Mouse (Mus musculus): Measurements from ENCODE around the gene Hnrnpc. TPM values are rescaled to one million over a fixed set of nuclear protein-coding genes. Genes with fewer than 3 reads are reported as not detected.
"Not testable (repeated sequence)": the region's sequence is repeated elsewhere in the genome, so short reads cannot be mapped to it uniquely, and the experiment has no call there.

Gene Hnrnpc
- polyA plus RNA-seq, 1 experiment: 22.4 TPM

DNA sequence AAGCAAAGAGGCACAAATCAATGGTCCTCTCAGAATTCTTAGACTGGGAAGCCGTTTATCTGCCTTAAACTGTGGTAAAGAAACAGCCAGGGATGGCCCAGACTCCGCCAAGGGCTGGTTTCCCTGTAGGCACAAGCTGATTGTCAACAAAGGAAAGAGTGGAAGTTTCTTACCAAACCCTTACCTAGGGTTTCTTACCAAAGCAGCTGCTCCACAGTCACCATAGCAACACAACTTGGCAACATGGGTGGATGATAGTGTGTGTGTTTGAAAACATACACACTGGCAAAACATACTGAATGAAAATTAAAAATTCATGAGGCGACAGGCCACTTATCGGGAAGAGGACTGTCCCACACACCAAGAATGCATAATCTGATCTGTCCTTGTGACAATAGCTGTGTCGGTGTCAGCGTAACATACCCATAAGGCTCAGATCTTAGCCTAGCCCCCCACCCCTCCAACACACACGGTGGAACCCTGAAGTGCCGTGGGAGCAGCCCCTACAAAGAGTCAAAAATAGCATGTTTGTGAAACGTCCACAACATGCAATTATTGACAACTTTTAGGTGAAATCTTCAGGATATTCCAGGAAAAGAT is 57.8 kb downstream of the Hnrnpc start:
- Histone ChIP-seq H3K4me3 (ENCODE audit: low read depth, low read length) (no peak overlapping the region), H3K27ac (ENCODE audit: insufficient read depth, low read depth, low read length) (no peak overlapping the region), H3K4me1 (ENCODE audit: control insufficient read depth, insufficient read depth, insufficient read length, low read length) (no peaks in the 10 kb centered on the region), H3K36me3 (ENCODE audit: control insufficient read depth, insufficient read depth, low read length) (no peaks in the 10 kb centered on the region), H3K27me3 (ENCODE audit: control insufficient read depth, insufficient read depth, low read length) (no peaks in the 10 kb centered on the region)
- TF ChIP-seq POLR2A (IDR thresholded peaks at IDR 0.05; ENCODE audit: low read depth, low read length): no peak
- no peak for TF ChIP-seq CTCF (IDR thresholded peaks at IDR 0.05; ENCODE audit: extremely low read depth, insufficient read length, insufficient replicate concordance, low read depth, low read length)
- 81% methylated on average over 9 of the region's 9 CpGs for WGBS

DNA sequence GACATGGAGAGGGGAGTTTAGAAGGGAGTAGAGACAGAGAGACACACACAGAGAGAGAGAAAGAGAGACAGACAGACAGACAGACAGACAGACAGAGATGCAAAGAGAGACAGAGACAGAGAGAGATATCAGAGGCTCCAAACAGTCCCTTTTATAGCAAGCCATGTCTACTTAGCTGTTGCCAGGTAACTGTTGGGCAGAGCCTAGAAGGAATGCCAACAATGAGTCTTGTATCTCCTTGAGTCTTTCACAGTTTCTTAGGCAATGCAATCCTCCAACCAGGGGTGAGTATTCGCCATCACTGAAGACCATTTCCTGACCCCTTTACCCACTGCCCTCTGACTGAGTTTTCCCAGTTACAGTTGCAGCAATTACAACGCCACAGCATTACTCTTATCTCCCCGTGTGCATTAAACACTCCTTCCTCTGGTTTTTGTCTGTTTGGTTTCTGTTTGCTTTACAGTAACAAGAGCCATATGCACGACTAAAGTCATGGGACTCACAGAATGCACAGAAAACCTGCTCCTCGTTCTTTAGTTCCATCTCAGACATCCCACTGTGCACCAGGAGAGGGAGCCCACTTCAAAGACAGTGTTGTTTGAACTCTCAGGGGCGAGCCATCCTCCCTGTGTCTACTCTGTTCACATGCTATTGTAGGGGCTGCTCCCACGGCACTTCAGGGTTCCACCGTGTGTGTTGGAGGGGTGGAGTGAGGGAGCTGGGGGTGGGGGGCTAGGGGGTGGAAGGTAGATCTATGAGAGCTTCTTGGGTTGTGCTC is 58.7 kb downstream of the Hnrnpc start:
- WGBS: 4% methylated on average over 8 of the region's 8 CpGs
- Histone ChIP-seq H3K4me1 (ENCODE audit: control insufficient read depth, insufficient read depth, insufficient read length, low read length) (no peaks in the 10 kb centered on the region), H3K4me3 (ENCODE audit: low read depth, low read length) (no peak overlapping the region), H3K27ac (ENCODE audit: insufficient read depth, low read depth, low read length) (no peak overlapping the region), H3K27me3 (ENCODE audit: control insufficient read depth, insufficient read depth, low read length) (no peaks in the 10 kb centered on the region), H3K36me3 (ENCODE audit: control insufficient read depth, insufficient read depth, low read length) (no peaks in the 10 kb centered on the region)
- TF ChIP-seq CTCF (IDR thresholded peaks at IDR 0.05; ENCODE audit: extremely low read depth, insufficient read length, insufficient replicate concordance, low read depth, low read length) (no peak), POLR2A (IDR thresholded peaks at IDR 0.05; ENCODE audit: low read depth, low read length) (no peak)

DNA sequence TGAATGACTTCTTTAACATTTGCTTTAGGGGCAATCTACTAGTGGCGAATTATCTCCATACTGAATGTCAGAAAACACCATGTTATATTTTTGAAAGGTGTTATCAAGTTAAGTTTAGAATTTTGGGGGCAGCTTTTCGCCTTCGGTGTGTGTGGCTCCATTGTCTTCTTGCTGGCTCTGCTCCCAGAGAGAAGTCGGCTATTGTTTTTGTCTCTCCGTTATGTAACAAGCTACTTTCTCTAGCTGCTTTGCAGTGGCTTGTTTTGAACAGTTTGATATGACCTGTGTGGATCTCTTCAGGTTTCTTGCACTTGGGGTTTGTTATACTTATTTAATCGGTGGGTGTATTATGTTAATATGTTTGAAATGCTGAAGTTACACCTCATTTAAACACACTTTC is 60.4 kb downstream of the Hnrnpc start:
- no peaks in the 10 kb centered on the region; the same call in 1 of the 2 replicates for H3K4me1 ChIP-seq (ENCODE audit: control insufficient read depth, insufficient read depth, insufficient read length, low read length)
- 72% methylated on average over 6 of the region's 6 CpGs for WGBS
- H3K27ac ChIP-seq (ENCODE audit: insufficient read depth, low read depth, low read length): no peak overlapping the region
- H3K36me3 ChIP-seq (ENCODE audit: control insufficient read depth, insufficient read depth, low read length): no peaks in the 10 kb centered on the region
- no peak for TF ChIP-seq POLR2A (IDR thresholded peaks at IDR 0.05; ENCODE audit: low read depth, low read length)
- no peak for TF ChIP-seq CTCF (IDR thresholded peaks at IDR 0.05; ENCODE audit: extremely low read depth, insufficient read length, insufficient replicate concordance, low read depth, low read length)
- no peak overlapping the region for H3K4me3 ChIP-seq (ENCODE audit: low read depth, low read length)
- no peaks in the 10 kb centered on the region for H3K27me3 ChIP-seq (ENCODE audit: control insufficient read depth, insufficient read depth, low read length)

DNA sequence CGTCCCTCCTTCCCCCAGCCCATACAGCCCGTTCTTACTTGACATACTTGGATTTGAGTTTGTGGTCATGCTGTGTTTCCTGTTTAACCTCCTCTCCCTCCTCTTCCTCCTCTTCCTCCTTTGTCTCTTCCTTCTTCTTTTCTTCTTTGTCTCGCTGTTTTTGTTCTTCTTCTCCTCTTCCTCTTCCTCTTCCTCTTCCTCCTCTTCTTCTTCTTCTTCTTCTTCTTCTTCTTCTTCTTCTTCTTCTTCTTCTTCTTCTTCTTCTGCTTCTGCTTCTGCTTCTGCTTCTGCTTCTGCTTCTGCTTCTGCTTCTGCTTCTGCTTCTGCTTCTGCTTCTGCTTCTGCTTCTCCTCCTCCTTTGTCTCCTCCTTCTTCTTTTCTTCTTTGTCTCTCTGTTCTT is 61.5 kb downstream of the Hnrnpc start, which contains the start of gene Olfr221:
TSS of gene Olfr221 (minus strand) at position 101 of the 400 bp plus-strand sequence.
- not testable (repeated sequence) for H3K4me3 ChIP-seq (ENCODE audit: low read depth, low read length); H3K4me1 ChIP-seq (ENCODE audit: control insufficient read depth, insufficient read depth, insufficient read length, low read length)
- 64% methylated on average over 3 of the region's 3 CpGs for WGBS

DNA sequence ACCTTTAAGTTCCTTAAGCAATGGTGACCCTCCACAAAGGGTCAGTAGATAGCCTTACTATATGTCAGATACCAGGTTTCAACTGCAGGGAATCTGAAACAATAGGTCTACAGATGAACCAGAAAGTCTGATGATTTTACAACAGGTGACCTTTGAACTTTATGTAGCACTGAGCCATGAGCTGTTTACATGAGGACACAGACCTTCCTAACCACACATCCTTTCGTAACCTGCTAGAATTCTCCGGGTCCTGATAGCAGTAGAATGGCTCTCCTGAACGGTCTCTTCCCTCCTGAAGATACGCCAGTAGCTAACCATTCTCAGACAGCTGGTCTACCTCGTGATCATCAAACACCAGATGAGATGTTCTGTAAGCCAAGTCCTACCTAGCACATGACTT is 64.5 kb downstream of the Hnrnpc start:
- Histone ChIP-seq H3K4me1 (ENCODE audit: control insufficient read depth, insufficient read depth, insufficient read length, low read length) (no peaks in the 10 kb centered on the region; the same call in 1 of the 2 replicates), H3K4me3 (ENCODE audit: low read depth, low read length) (no peak overlapping the region), H3K27me3 (ENCODE audit: control insufficient read depth, insufficient read depth, low read length) (no peaks in the 10 kb centered on the region), H3K27ac (ENCODE audit: insufficient read depth, low read depth, low read length) (no peak overlapping the region), H3K36me3 (ENCODE audit: control insufficient read depth, insufficient read depth, low read length) (no peaks in the 10 kb centered on the region)
- no peak for TF ChIP-seq CTCF (IDR thresholded peaks at IDR 0.05; ENCODE audit: extremely low read depth, insufficient read length, insufficient replicate concordance, low read depth, low read length)
- no peak for TF ChIP-seq POLR2A (IDR thresholded peaks at IDR 0.05; ENCODE audit: low read depth, low read length)
- 22% methylated on average over 5 of the region's 5 CpGs for WGBS

More for the DNA sequence above, 61.5 kb downstream of the Hnrnpc start, which contains the start of gene Olfr221:
- not testable (repeated sequence) for H3K27ac ChIP-seq (ENCODE audit: insufficient read depth, low read depth, low read length); H3K36me3 ChIP-seq (ENCODE audit: control insufficient read depth, insufficient read depth, low read length); H3K27me3 ChIP-seq (ENCODE audit: control insufficient read depth, insufficient read depth, low read length)

DNA sequence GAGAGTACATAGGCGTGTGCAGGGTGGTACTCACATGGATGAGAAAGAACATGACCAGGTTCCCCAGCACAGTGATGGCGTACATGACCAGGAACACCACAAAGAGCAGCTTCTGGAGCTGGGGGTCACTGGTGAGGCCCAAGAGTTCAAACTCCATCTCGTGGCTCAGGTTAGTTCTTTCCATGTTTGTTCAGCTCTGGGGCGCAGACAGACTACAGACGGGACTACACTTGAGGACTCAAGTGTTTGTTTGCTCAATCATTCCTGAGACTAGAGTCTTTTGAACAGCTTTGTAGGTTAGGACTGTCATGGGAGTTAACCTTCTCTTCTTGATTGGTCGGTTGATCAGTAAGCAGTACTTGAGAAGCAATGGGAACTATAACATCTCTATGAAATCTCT is 67.9 kb downstream of the Hnrnpc start:
- H3K4me1 ChIP-seq (ENCODE audit: control insufficient read depth, insufficient read depth, insufficient read length, low read length): no peaks in the 10 kb centered on the region; the same call in 1 of the 2 replicates
- no peak overlapping the region for H3K27ac ChIP-seq (ENCODE audit: insufficient read depth, low read depth, low read length)
- no peaks in the 10 kb centered on the region for H3K36me3 ChIP-seq (ENCODE audit: control insufficient read depth, insufficient read depth, low read length)
- WGBS: 81% methylated on average over 6 of the region's 6 CpGs
- TF ChIP-seq POLR2A (IDR thresholded peaks at IDR 0.05; ENCODE audit: low read depth, low read length) (no peak), CTCF (IDR thresholded peaks at IDR 0.05; ENCODE audit: extremely low read depth, insufficient read length, insufficient replicate concordance, low read depth, low read length) (no peak)
- no peak overlapping the region for H3K4me3 ChIP-seq (ENCODE audit: low read depth, low read length)
- H3K27me3 ChIP-seq (ENCODE audit: control insufficient read depth, insufficient read depth, low read length): no peaks in the 10 kb centered on the region

DNA sequence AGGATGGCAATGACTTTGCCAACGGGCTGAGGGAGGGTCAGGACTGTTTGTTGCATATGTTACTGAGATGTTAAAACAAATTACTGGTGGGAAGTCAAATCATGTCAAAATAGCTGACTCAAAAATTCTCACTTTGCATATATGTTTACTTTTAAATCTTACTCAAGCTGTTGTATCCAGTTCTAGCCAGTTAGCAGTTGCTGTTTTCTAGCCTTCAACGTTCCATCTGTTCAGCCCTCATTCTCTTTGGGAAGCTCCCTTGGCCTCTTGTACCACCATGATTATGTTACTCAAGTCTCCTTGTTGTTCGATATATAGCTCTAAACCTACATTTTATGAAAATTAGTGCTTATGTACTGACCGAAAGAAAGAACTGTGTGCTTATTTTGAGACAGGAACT is 77.5 kb downstream of the Hnrnpc start:
- Histone ChIP-seq H3K36me3 (ENCODE audit: control insufficient read depth, insufficient read depth, low read length) (no peaks in the 10 kb centered on the region), H3K27me3 (ENCODE audit: control insufficient read depth, insufficient read depth, low read length) (no peaks in the 10 kb centered on the region), H3K4me1 (ENCODE audit: control insufficient read depth, insufficient read depth, insufficient read length, low read length) (peaks cover 4% of the 10 kb centered on the region; the same call in 1 of the 2 replicates), H3K27ac (ENCODE audit: insufficient read depth, low read depth, low read length) (no peak overlapping the region), H3K4me3 (ENCODE audit: low read depth, low read length) (no peak overlapping the region)
- TF ChIP-seq POLR2A (IDR thresholded peaks at IDR 0.05; ENCODE audit: low read depth, low read length) (no peak), CTCF (IDR thresholded peaks at IDR 0.05; ENCODE audit: extremely low read depth, insufficient read length, insufficient replicate concordance, low read depth, low read length) (no peak)
- 85% methylated on average over 4 of the region's 4 CpGs for WGBS

All from small intestine, adult 2 months (tissue).